Mouse (Mus musculus) intestine, postnatal 0 days (tissue): ENCODE data around the gene Rab17. TPM values are rescaled to one million over a fixed set of nuclear protein-coding genes. Genes with fewer than 3 reads are reported as not detected.

Source experiments
- ATAC-seq: fragments of 200-750 bp; cut with Nextera tagmentation; 2 replicates; pipeline ENCODE4 v1.8.0; 2017; ENCODE audit warnings: mild to moderate bottlenecking, moderate TSS enrichment, moderate library complexity
- H3K27ac ChIP-seq: fragments of 300-500 bp; sonication (generic); 2 replicates; pipeline ENCODE4 v1.5.1; 2014; ENCODE audit warnings: mild to moderate bottlenecking, low read depth, low read length, moderate library complexity
- H3K27me3 ChIP-seq: fragments of 300-500 bp; sonication (generic); replicated peaks from 2 replicates; pipeline ENCODE4 v1.6.1; 2014; ENCODE audit warnings: low read length, mixed read lengths; ENCODE audit not compliant: control insufficient read depth, insufficient read depth
- H3K36me3 ChIP-seq: fragments of 300-500 bp; sonication (generic); 2 replicates; pipeline ENCODE4 v1.6.1; 2014; ENCODE audit warnings: mild to moderate bottlenecking, moderate library complexity; ENCODE audit not compliant: control insufficient read depth, insufficient read depth
- H3K4me1 ChIP-seq: fragments of 300-500 bp; sonication (generic); replicated peaks from 2 replicates; pipeline ENCODE4 v1.6.1; 2014; ENCODE audit warnings: antibody characterized with exemption, low read length, mixed read lengths; ENCODE audit not compliant: control insufficient read depth, insufficient read depth
- H3K4me2 ChIP-seq: fragments of 300-500 bp; sonication (generic); replicated peaks from 2 replicates; pipeline ENCODE4 v1.6.1; 2014; ENCODE audit warnings: low read depth, mild to moderate bottlenecking, moderate library complexity
- H3K4me3 ChIP-seq: fragments of 300-500 bp; sonication (generic); 2 replicates; pipeline ENCODE4 v1.5.1; 2014; ENCODE audit warnings: low read depth, low read length
- H3K9ac ChIP-seq: fragments of 300-500 bp; sonication (generic); 2 replicates; pipeline ENCODE4 v1.6.1; 2014; ENCODE audit warnings: mild to moderate bottlenecking, low read depth, low read length
- H3K9me3 ChIP-seq: fragments of 300-500 bp; sonication (generic); 2 replicates; pipeline ENCODE4 v1.6.1; 2016; ENCODE audit warnings: mixed run types; ENCODE audit not compliant: control insufficient read depth
- CTCF ChIP-seq: sonication (generic); IDR thresholded peaks from 2 replicates; pipeline ENCODE4 v1.5.1; 2016; ENCODE audit warnings: low read depth, mild to moderate bottlenecking, control low read depth, antibody characterized with exemption, moderate library complexity
- WGBS: fragments of 180-500 bp; shearing (Covaris S2); extraction: QIAGEN DNeasy Blood & Tissue Kit; methylation state at CpG from one replicate; pipeline ENCODE4 v1.1.7; 2014; 5-methylcytosine and 5-hydroxymethylcytosine counted together
- polyA plus RNA-seq: library from polyadenylated mRNA; unstranded; fragments of >200 nt; fragmentation: Nextera tagmentation; extraction: Ambion mirVana; gene quantifications from 2 replicates; pipeline ENCODE4 v1.2.1, GENCODE M21; 2015

The Rab17 gene
- 75.4 and 93.3 TPM in 2 replicates for polyA plus RNA-seq

GRCm38 (mm10) chr1:90969347-90969784 is at the start of gene Rab17:
Rab17 (minus strand) TSS chr1:90969661.
- Histone ChIP-seq H3K9me3 (no peaks in the 10 kb centered on the region), H3K4me1 (0 out of 2 replicates have a peak, but pooled peaks cover 5% of the 10 kb centered on the region), H3K4me2 (peak within 1 kb of the TSS; percentile 68), H3K36me3 (no peaks in the 10 kb centered on the region), H3K9ac (peak within 1 kb of the TSS; percentile 47), H3K4me3 (peak within 1 kb of the TSS; percentile 42), H3K27ac (peak within 1 kb of the TSS; percentile 74), H3K27me3 (no peaks in the 10 kb centered on the region)
- TF ChIP-seq CTCF, result no peak
- WGBS, result 8% methylated on average over 9 of the region's 9 CpGs
- ATAC-seq, result peak; percentile 87

- Histone ChIP-seq H3K36me3 (no peaks in the 10 kb centered on the region), H3K9me3 (no peaks in the 10 kb centered on the region), H3K9ac (no peak overlapping the region), H3K4me3 (no peak overlapping the region), H3K4me1 (0 out of 2 replicates have a peak, but pooled peaks cover 8% of the 10 kb centered on the region), H3K4me2 (peak overlapping the region; percentile 40), H3K27me3 (no peaks in the 10 kb centered on the region), H3K27ac (no peak overlapping the region)
- no peak for ATAC-seq
- 24% methylated on average over 20 of the region's 20 CpGs for WGBS
- TF ChIP-seq CTCF, result peak; percentile 42
These were observed 47.8 kb upstream of the Rab17 start for GRCm38 (mm10) chr1:91017111-91017758.

- Histone ChIP-seq H3K9ac (no peak overlapping the region), H3K4me1 (0 out of 2 replicates have a peak, but pooled peaks cover 11% of the 10 kb centered on the region), H3K4me2 (no peak overlapping the region), H3K27me3 (no peaks in the 10 kb centered on the region), H3K36me3 (no peaks in the 10 kb centered on the region), H3K4me3 (no peak overlapping the region), H3K27ac (no peak overlapping the region), H3K9me3 (no peaks in the 10 kb centered on the region)
- 50% methylated on average over 7 of the region's 7 CpGs for WGBS
- ATAC-seq, result 0 out of 2 replicates have a peak, but pooled peaks have one; percentile 21
- no peak for TF ChIP-seq CTCF
These were observed 46.1 kb upstream of the Rab17 start for GRCm38 (mm10) chr1:91015571-91015970.

DNA sequence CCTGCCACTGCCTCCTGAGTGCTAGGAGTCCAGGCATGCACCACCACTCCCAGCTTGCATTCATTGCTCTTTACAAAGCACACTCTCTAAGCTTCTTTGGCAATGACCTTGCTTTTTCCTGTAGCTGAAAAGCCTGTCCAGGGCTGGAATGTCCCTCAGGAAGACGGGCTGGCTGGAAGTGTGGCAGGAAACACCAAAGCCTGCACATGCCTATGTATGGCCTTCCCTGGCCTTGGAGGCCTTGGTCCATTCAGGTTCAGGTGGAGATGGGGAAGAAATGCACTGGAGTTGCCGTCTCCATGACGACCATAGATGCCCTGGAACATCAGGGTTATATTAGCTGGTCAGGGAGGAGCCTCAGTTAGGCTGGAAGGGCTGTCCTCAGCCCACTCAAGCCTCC is 44.3 kb upstream of the Rab17 start:
- WGBS, result 74% methylated on average over 3 of the region's 3 CpGs
- ATAC-seq, result no peak
- Histone ChIP-seq H3K4me2 (no peak overlapping the region), H3K4me1 (0 out of 2 replicates have a peak, but pooled peaks cover 14% of the 10 kb centered on the region), H3K27me3 (no peaks in the 10 kb centered on the region), H3K9ac (no peak overlapping the region), H3K9me3 (no peaks in the 10 kb centered on the region), H3K27ac (no peak overlapping the region), H3K4me3 (no peak overlapping the region), H3K36me3 (no peaks in the 10 kb centered on the region)
- no peak for TF ChIP-seq CTCF

GRCm38 (mm10) chr1:91011336-91011735 is 41.9 kb upstream of the Rab17 start:
- H3K4me3 ChIP-seq, result no peak overlapping the region
- H3K9ac ChIP-seq, result no peak overlapping the region
- no peak overlapping the region for H3K4me2 ChIP-seq
- WGBS, result 86% methylated on average over 3 of the region's 3 CpGs
- H3K27ac ChIP-seq, result no peak overlapping the region
- ATAC-seq, result no peak
- H3K36me3 ChIP-seq, result no peaks in the 10 kb centered on the region
- 0 out of 2 replicates have a peak, but pooled peaks cover 7% of the 10 kb centered on the region for H3K4me1 ChIP-seq
- no peaks in the 10 kb centered on the region for H3K9me3 ChIP-seq
- H3K27me3 ChIP-seq, result no peaks in the 10 kb centered on the region
- TF ChIP-seq CTCF, result no peak

GRCm38 (mm10) chr1:91010716-91011115 is 41.3 kb upstream of the Rab17 start:
- H3K9me3 ChIP-seq, result no peaks in the 10 kb centered on the region
- 0 out of 2 replicates have a peak, but pooled peaks cover 7% of the 10 kb centered on the region for H3K4me1 ChIP-seq
- H3K4me2 ChIP-seq, result no peak overlapping the region
- no peak overlapping the region for H3K9ac ChIP-seq
- no peaks in the 10 kb centered on the region for H3K36me3 ChIP-seq
- WGBS, result 59% methylated on average over 2 of the region's 2 CpGs
- no peak overlapping the region for H3K27ac ChIP-seq
- ATAC-seq, result no peak; the same call in 1 of the 2 replicates
- no peak overlapping the region for H3K4me3 ChIP-seq
- no peaks in the 10 kb centered on the region for H3K27me3 ChIP-seq
- TF ChIP-seq CTCF, result no peak
